Mouse (Mus musculus) olfactory bulb, adult 2 months (tissue): ENCODE results near the gene Rtn2.

ENCODE experiments used
- CTCF ChIP-seq: fragments of 200-500 bp; IDR thresholded peaks from 2 replicates; pipeline ENCODE4 v1.5.1; 2012; ENCODE audit warnings: low read depth, mild to moderate bottlenecking, low read length, moderate library complexity; ENCODE audit not compliant: insufficient read depth
- POLR2A ChIP-seq: fragments of 200-500 bp; IDR thresholded peaks from 2 replicates; pipeline ENCODE4 v1.6.1; 2012; ENCODE audit warnings: mild to moderate bottlenecking, low read depth, low read length, moderate library complexity; ENCODE audit not compliant: insufficient read depth

DNA sequence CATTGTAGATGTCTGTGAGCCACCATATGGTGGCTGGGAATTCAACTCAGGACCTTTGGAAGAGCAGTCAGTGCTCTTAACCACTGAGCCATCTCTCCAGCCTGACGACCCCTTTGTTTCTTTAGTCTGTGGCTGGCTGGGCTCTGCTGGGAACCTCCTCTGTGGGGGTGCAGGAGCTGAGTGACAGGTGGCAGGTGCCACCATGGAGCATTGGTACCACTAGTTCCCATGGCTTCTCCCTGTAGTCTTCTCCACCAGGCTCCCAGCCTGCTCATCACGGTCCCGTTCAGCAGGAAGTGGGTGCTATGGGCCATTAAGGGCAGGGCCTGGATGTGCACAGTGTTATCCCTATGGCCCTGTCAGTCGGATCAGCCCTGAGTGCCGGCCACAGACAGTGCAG is 47.8 kb upstream of the Rtn2 start:
- no peak for TF ChIP-seq CTCF
- TF ChIP-seq POLR2A = no peak
